Mouse (Mus musculus): ENCODE results near the gene Gm8720. TPM values are rescaled to one million over a fixed set of nuclear protein-coding genes. Genes with fewer than 3 reads are reported as not detected.
"Not testable (repeated sequence)": the region's sequence is repeated elsewhere in the genome, so short reads cannot be mapped to it uniquely, and the experiment has no call there.

Gene Gm8720
- polyA plus RNA-seq (2015; fragmentation: Nextera tagmentation; extraction: Ambion mirVana) = not detected in 2 replicates

DNA sequence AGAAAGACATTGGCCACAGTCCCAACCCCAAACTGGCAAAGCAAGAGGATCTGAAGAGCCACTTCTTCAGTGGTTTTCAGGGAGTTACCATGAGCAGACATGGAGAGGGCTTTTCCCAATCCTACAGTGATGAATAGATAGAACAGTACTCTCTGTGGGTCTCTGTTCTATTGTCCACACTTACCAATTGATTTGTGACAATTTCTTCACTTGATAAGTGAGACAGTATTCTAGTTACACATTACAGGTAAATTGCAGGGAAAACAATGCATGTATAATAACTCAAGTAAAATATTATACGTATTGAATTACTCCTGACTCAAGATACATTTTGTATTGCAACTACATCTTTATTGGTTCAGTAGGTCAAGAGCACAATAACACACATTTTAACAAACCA lies at the start of gene Gm8720:
Gene Gm8720, minus strand, starts transcription at position 101 of the 400 bp plus-strand sequence.
- H3K4me1 ChIP-seq; H3K27me3 ChIP-seq (replicated peaks); ATAC-seq (ENCODE audit: insufficient read depth, low FRiP score, low read depth); H3K36me3 ChIP-seq; H3K4me2 ChIP-seq; H3K9ac ChIP-seq; H3K9me3 ChIP-seq; H3K4me3 ChIP-seq (replicated peaks); H3K27ac ChIP-seq: not testable (repeated sequence)
- no CpG with 5 or more reads among the region's 1 CpGs for WGBS

GRCm38 (mm10) chr7:23055240-23055639 lies 12.0 kb downstream of the Gm8720 start, which contains the start of gene Vmn1r163:
Vmn1r163 (plus strand) TSS chr7:23055540.
- no CpG with 5 or more reads among the region's 1 CpGs for WGBS
- H3K4me1 ChIP-seq; H3K4me3 ChIP-seq (replicated peaks); H3K9me3 ChIP-seq; H3K27me3 ChIP-seq (replicated peaks); ATAC-seq (ENCODE audit: insufficient read depth, low FRiP score, low read depth); H3K4me2 ChIP-seq; H3K27ac ChIP-seq; H3K9ac ChIP-seq; H3K36me3 ChIP-seq: not testable (repeated sequence)

DNA sequence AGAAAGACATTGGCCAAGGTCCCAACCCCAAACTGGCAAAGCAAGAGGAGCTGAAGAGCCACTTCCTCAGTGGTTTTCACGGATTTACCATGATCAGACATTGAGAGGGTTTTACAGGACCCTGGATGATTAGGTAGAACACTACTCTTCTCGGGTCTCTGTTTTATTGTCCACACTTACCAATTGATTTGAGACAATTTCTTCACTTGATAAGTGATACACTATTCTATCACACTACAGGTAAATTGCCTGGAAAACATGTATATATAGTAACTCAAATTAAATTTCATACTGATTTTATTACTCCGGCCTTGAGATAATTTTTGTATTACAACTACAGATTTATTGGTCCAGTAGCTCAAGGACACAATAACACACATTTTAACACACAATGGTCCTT lies 47.4 kb downstream of the Gm8720 start, which contains the start of gene Gm4216:
Gene Gm4216, minus strand, starts transcription at position 101 of the 400 bp plus-strand sequence.
- H3K36me3 ChIP-seq; H3K27ac ChIP-seq; H3K27me3 ChIP-seq (replicated peaks); H3K9me3 ChIP-seq; H3K9ac ChIP-seq; ATAC-seq (ENCODE audit: insufficient read depth, low FRiP score, low read depth); H3K4me2 ChIP-seq; H3K4me1 ChIP-seq; H3K4me3 ChIP-seq (replicated peaks): not testable (repeated sequence)
- no CpG with 5 or more reads among the region's 3 CpGs for WGBS

Other genes starting within 250 kb of the Gm8720 start
- gene Vmn1r159, start 223.9 kb downstream of the Gm8720 start, polyA plus RNA-seq (2015; fragmentation: Nextera tagmentation; extraction: Ambion mirVana) = not detected in 2 replicates
- gene Vmn1r160, start 196.2 kb downstream of the Gm8720 start, polyA plus RNA-seq (2015; fragmentation: Nextera tagmentation; extraction: Ambion mirVana) = not detected in 2 replicates
- not detected in 2 replicates for gene Gm4214, start 82.8 kb downstream of the Gm8720 start, polyA plus RNA-seq (2015; fragmentation: Nextera tagmentation; extraction: Ambion mirVana)
- not detected in 2 replicates for gene Gm4216, start 47.5 kb downstream of the Gm8720 start, polyA plus RNA-seq (2015; fragmentation: Nextera tagmentation; extraction: Ambion mirVana)
- gene Vmn1r163, start 11.9 kb downstream of the Gm8720 start, polyA plus RNA-seq (2015; fragmentation: Nextera tagmentation; extraction: Ambion mirVana) = not detected in 2 replicates
- not detected in 2 replicates for gene Gm10662, start 77.0 kb upstream of the Gm8720 start, polyA plus RNA-seq (2015; fragmentation: Nextera tagmentation; extraction: Ambion mirVana)
- not detected in 2 replicates for gene Vmn1r165, start 149.9 kb upstream of the Gm8720 start, polyA plus RNA-seq (2015; fragmentation: Nextera tagmentation; extraction: Ambion mirVana)
- gene Vmn1r166, start 184.2 kb upstream of the Gm8720 start, polyA plus RNA-seq (2015; fragmentation: Nextera tagmentation; extraction: Ambion mirVana) = not detected in 2 replicates
- not detected in 2 replicates for gene Gm6902, start 211.4 kb upstream of the Gm8720 start, polyA plus RNA-seq (2015; fragmentation: Nextera tagmentation; extraction: Ambion mirVana)
- gene Nlrp4e, start 233.7 kb upstream of the Gm8720 start, polyA plus RNA-seq (2015; fragmentation: Nextera tagmentation; extraction: Ambion mirVana) = not detected in 2 replicates

Measured in stomach, embryonic 15.5 days (tissue).